Mouse (Mus musculus) stomach, postnatal 0 days (tissue): ENCODE results near the gene Slc9a9. TPM values are rescaled to one million over a fixed set of nuclear protein-coding genes. Genes with fewer than 3 reads are reported as not detected.

ENCODE experiments used
- ATAC-seq: fragments of 200-750 bp; cut with Nextera tagmentation; 2 replicates; pipeline ENCODE4 v1.8.0; 2017; ENCODE audit not compliant: low FRiP score, low TSS enrichment
- DNase-seq: peaks from one replicate; pipeline ENCODE4 v3.0.0-alpha.2; 2016; ENCODE audit warnings: low spot score
- H3K27ac ChIP-seq: fragments of 300-500 bp; sonication (generic); replicated peaks from 2 replicates; pipeline ENCODE4 v1.5.1; 2014; ENCODE audit warnings: mild to moderate bottlenecking, control low read depth
- H3K27me3 ChIP-seq: fragments of 300-500 bp; sonication (generic); 2 replicates; pipeline ENCODE4 v1.6.1; 2014; ENCODE audit warnings: low read length; ENCODE audit not compliant: control insufficient read depth, insufficient read depth
- H3K36me3 ChIP-seq: fragments of 300-500 bp; sonication (generic); 2 replicates; pipeline ENCODE4 v1.6.1; 2014; ENCODE audit warnings: low read length, mixed read lengths; ENCODE audit not compliant: control insufficient read depth, insufficient read depth
- H3K4me1 ChIP-seq: fragments of 300-500 bp; sonication (generic); replicated peaks from 2 replicates; pipeline ENCODE4 v1.6.1; 2014; ENCODE audit warnings: antibody characterized with exemption; ENCODE audit not compliant: control insufficient read depth, insufficient read depth
- H3K4me2 ChIP-seq: fragments of 300-500 bp; sonication (generic); replicated peaks from 2 replicates; pipeline ENCODE4 v1.6.1; 2014; ENCODE audit warnings: low read depth, mild to moderate bottlenecking, control low read depth, moderate library complexity
- H3K4me3 ChIP-seq: fragments of 300-500 bp; sonication (generic); 2 replicates; pipeline ENCODE4 v1.5.1; 2014; ENCODE audit warnings: low read depth, low read length, control low read depth
- H3K9ac ChIP-seq: fragments of 300-500 bp; sonication (generic); 2 replicates; pipeline ENCODE4 v1.6.1; 2014; ENCODE audit warnings: mild to moderate bottlenecking, low read length, control low read depth, mixed read lengths
- H3K9me3 ChIP-seq: fragments of 300-500 bp; sonication (generic); 2 replicates; pipeline ENCODE4 v1.6.1; 2016; ENCODE audit warnings: low read length; ENCODE audit not compliant: control insufficient read depth
- CTCF ChIP-seq: IDR thresholded peaks from 2 replicates; pipeline ENCODE4 v1.5.1; 2016; ENCODE audit warnings: antibody characterized with exemption, low read depth, mild to moderate bottlenecking, moderate library complexity
- EP300 ChIP-seq: optimal IDR thresholded peaks from 2 replicates; pipeline ENCODE3; 2016; ENCODE audit warnings: antibody characterized with exemption
- WGBS: fragments of 180-500 bp; shearing (Covaris S2); extraction: QIAGEN DNeasy Blood & Tissue Kit; methylation state at CpG from one replicate; pipeline ENCODE4 v1.1.7; 2014; 5-methylcytosine and 5-hydroxymethylcytosine counted together
- polyA plus RNA-seq: library from polyadenylated mRNA; unstranded; fragments of >200 nt; fragmentation: Nextera tagmentation; extraction: Ambion mirVana; gene quantifications from 2 replicates; pipeline ENCODE4 v1.2.1, GENCODE M21; 2015

Gene Slc9a9
- polyA plus RNA-seq, 1 experiment from 2014 or later, result 3.4 TPM

GRCm38 (mm10) chr9:95255844-95256243 is 586.1 kb downstream of the Slc9a9 start:
- TF ChIP-seq EP300 (no peak), CTCF (no peak)
- Histone ChIP-seq H3K36me3 (no peaks in the 10 kb centered on the region), H3K9ac (no peak overlapping the region), H3K9me3 (no peaks in the 10 kb centered on the region), H3K4me1 (no peaks in the 10 kb centered on the region), H3K4me3 (no peak overlapping the region), H3K27me3 (no peaks in the 10 kb centered on the region), H3K27ac (no peak overlapping the region), H3K4me2 (no peak overlapping the region)
- 61% methylated on average over 6 of the region's 6 CpGs for WGBS
- DNase-seq, result no peak
- no peak for ATAC-seq

GRCm38 (mm10) chr9:95256680-95257316 is 587.1 kb downstream of the Slc9a9 start:
- no peaks in the 10 kb centered on the region for H3K4me1 ChIP-seq
- no peak overlapping the region for H3K4me3 ChIP-seq
- H3K4me2 ChIP-seq, result no peak overlapping the region
- no peaks in the 10 kb centered on the region for H3K27me3 ChIP-seq
- TF ChIP-seq CTCF (no peak), EP300 (no peak)
- no peaks in the 10 kb centered on the region for H3K9me3 ChIP-seq
- WGBS, result 87% methylated on average over 21 of the region's 21 CpGs
- no peak overlapping the region for H3K27ac ChIP-seq
- no peak for DNase-seq
- no peak for ATAC-seq
- H3K36me3 ChIP-seq, result no peaks in the 10 kb centered on the region
- H3K9ac ChIP-seq, result no peak overlapping the region

GRCm38 (mm10) chr9:95262851-95263250 is 593.1 kb downstream of the Slc9a9 start:
- no peak overlapping the region for H3K4me2 ChIP-seq
- DNase-seq (no peak), ATAC-seq (no peak)
- no peak overlapping the region for H3K9ac ChIP-seq
- no peaks in the 10 kb centered on the region for H3K27me3 ChIP-seq
- WGBS, result 59% methylated on average over 3 of the region's 3 CpGs
- H3K9me3 ChIP-seq, result no peaks in the 10 kb centered on the region
- H3K27ac ChIP-seq, result no peak overlapping the region
- no peaks in the 10 kb centered on the region for H3K4me1 ChIP-seq
- TF ChIP-seq EP300 (no peak), CTCF (no peak)
- no peaks in the 10 kb centered on the region for H3K36me3 ChIP-seq
- H3K4me3 ChIP-seq, result no peak overlapping the region

DNA sequence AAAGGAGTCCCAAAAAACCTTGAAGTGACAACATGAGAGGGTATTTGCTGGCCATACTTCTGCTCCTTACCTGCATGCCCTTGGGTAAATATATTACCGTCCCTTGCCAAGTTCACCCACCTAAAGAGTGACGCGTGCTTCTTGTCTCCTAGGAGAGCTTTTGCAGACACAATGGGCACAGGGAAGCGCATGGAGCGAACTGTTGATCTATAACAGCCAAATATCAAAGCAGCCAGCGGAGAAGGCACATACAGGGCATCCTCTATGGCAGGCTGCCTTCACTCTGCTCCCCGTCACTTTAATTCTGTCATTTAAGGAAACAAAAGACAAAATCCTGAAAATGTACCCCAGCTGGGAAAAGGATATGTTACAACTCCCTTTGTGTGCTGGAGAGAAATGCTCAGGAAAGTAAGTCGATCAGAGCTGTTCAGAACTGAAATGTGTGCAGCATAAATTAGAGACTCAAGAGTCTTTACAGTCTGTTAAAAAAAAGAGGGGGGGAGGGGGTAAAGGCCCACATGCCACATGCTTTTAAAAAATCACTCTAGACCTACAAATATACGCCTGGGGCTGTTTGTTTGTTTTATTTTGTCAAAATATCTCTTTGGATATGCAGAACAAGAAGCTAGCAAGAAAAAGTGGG is 594.3 kb downstream of the Slc9a9 start:
- WGBS, result 76% methylated on average over 9 of the region's 9 CpGs
- DNase-seq (no peak), ATAC-seq (no peak)
- Histone ChIP-seq H3K27me3 (no peaks in the 10 kb centered on the region), H3K9ac (no peak overlapping the region), H3K27ac (no peak overlapping the region), H3K4me3 (no peak overlapping the region), H3K36me3 (no peaks in the 10 kb centered on the region), H3K9me3 (no peaks in the 10 kb centered on the region), H3K4me1 (no peaks in the 10 kb centered on the region), H3K4me2 (no peak overlapping the region)
- TF ChIP-seq EP300 (no peak), CTCF (no peak)

DNA sequence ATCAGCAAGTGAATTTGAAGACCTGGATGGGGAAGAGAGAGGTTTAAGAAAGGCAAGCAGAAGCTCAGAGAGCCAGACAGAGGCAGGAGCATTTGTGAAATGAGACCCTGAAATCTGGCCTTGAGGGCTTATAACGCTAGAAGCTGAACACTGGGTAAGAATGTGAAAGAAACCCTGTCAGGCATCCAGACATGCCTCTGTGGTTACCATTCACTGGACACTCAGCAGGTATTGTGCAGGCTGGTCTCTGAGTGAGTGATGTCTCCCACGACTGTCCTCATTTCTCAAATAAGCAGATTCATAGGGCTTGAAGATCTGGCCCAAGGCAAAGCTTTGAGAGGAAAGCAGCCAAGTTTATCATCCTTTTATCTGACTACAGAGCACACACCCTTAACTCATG is 596.5 kb downstream of the Slc9a9 start:
- ATAC-seq, result no peak
- Histone ChIP-seq H3K4me2 (no peak overlapping the region), H3K36me3 (no peaks in the 10 kb centered on the region), H3K4me3 (no peak overlapping the region), H3K4me1 (no peaks in the 10 kb centered on the region), H3K9ac (no peak overlapping the region), H3K27ac (no peak overlapping the region), H3K9me3 (no peaks in the 10 kb centered on the region), H3K27me3 (no peaks in the 10 kb centered on the region)
- DNase-seq, result no peak
- WGBS, result 59% methylated on average over 2 of the region's 2 CpGs
- no peak for TF ChIP-seq EP300
- no peak for TF ChIP-seq CTCF

DNA sequence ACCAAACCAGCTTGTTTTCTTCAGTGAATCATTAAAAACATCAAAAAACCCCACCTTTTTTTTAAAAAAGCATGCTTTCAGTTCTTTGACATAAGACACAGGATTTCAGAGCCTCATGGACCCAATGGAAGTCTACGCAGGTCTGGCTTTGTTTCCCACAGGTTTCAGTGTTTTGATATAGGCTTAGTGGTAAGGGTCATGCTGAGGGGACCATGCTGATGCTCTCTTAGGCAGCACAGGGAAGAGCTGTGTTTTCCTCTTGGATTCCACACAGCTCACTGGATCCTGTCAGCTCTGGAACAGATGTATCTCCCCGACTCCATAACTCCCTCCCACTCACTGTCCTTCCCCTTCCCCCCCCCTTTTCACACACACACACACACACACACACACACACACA is 597.2 kb downstream of the Slc9a9 start:
- DNase-seq, result no peak
- no peaks in the 10 kb centered on the region for H3K27me3 ChIP-seq

More for the DNA sequence above, 597.2 kb downstream of the Slc9a9 start:
- Histone ChIP-seq H3K4me2 (no peak overlapping the region), H3K9me3 (no peaks in the 10 kb centered on the region), H3K36me3 (no peaks in the 10 kb centered on the region), H3K27ac (no peak overlapping the region), H3K4me3 (no peak overlapping the region), H3K9ac (no peak overlapping the region), H3K4me1 (no peaks in the 10 kb centered on the region)
- 79% methylated on average over 2 of the region's 2 CpGs for WGBS
- no peak for ATAC-seq
- TF ChIP-seq EP300 (no peak), CTCF (no peak)
